10 mouse cellular contexts compared by ENCODE assay signal in the genomic region with DNA sequence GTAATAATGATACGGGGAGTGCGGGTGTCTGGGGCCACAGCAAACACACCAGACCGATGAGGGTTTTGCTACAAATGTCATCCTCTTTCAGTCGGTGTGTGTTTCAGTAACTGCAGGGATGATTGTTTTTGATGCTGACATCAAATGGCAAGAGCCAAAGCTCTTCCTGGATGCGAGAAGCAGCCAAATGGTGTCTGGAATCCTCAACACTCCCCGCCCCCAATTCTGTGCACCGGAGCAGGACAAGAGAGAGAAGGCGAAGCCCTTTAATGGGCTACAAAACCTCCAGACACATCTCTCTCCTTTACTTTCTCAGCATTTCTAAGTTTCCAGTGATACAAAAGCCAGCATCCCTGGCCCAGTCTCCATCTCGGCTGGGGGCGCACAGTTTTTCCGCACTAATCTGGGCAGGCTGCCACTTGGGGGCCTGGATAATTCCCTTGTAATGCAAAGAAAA.
A peak's percentile ranks its signal among the peaks of the same experiment; 100 is the strongest.
DNase-seq lines count a peak whose midpoint lies in the region; ATAC-seq lines count a peak whose summit lies in the region.
"Had no signal": no experiment of that assay in that cellular context is flagged by ENCODE, and none has a peak within 500 bp of the region (broad histone marks: within the 10 kb centered on the region; RNA-seq: fewer than 3 reads in every experiment).

No protein-coding gene starts in this region.

- no peak for ATAC-seq in kidney, embryonic 16.5 days (ENCODE audit: low FRiP score, low TSS enrichment)
- no peak for ATAC-seq in hindbrain, embryonic 14.5 days (ENCODE audit: low FRiP score)
- no peak for ATAC-seq in neural tube, embryonic 13.5 days (ENCODE audit: low read depth)
- ATAC-seq: Patski had no signal

- H3K36me3 ChIP-seq in kidney, embryonic 16.5 days (ENCODE audit: insufficient read depth, low read length), result no peaks in the 10 kb centered on the region
- no peaks in the 10 kb centered on the region for H3K36me3 ChIP-seq in embryonic facial prominence, embryonic 10.5 days (replicated peaks)
- H3K36me3 ChIP-seq in hindbrain, embryonic 14.5 days (replicated peaks; ENCODE audit: control insufficient read depth, insufficient read depth), result no peaks in the 10 kb centered on the region
- H3K36me3 ChIP-seq in neural tube, embryonic 13.5 days, result no peaks in the 10 kb centered on the region

- no peak overlapping the region for H3K27ac ChIP-seq in kidney, embryonic 16.5 days (ENCODE audit: low read length)
- H3K27ac ChIP-seq in embryonic facial prominence, embryonic 10.5 days (replicated peaks), result no peak overlapping the region
- no peak overlapping the region for H3K27ac ChIP-seq in hindbrain, embryonic 14.5 days
- H3K27ac ChIP-seq in neural tube, embryonic 13.5 days (replicated peaks), result peak overlapping the region; percentile 35; the same call in 1 of the 2 replicates

- H3K9ac ChIP-seq in kidney, embryonic 16.5 days (replicated peaks; ENCODE audit: low read length), result no peak overlapping the region
- H3K9ac ChIP-seq in hindbrain, embryonic 14.5 days, result no peak overlapping the region
- H3K9ac ChIP-seq in neural tube, embryonic 13.5 days, result peak overlapping the region; percentile 13; the same call in 1 of the 2 replicates

- H3K4me2 ChIP-seq in kidney, embryonic 16.5 days (replicated peaks; ENCODE audit: low read depth, low read length), result peak overlapping the region; percentile 25; the same call in 1 of the 2 replicates
- peak overlapping the region; percentile 34 for H3K4me2 ChIP-seq in hindbrain, embryonic 14.5 days (replicated peaks)
- H3K4me2 ChIP-seq in neural tube, embryonic 13.5 days, result peak overlapping the region; percentile 33

- no peak for DNase-seq in kidney, adult 9 months
- DNase-seq in embryonic facial prominence, embryonic 10.5 days (ENCODE audit: low spot score), result peak; percentile 16
- no peak for DNase-seq in hindbrain, embryonic 14.5 days (ENCODE audit: low spot score)
- no peak for DNase-seq in right cerebral cortex, postnatal 36 days (ENCODE audit: low spot score in 2 of 2)
- DNase-seq in spleen, postnatal 4 days (ENCODE audit: low spot score in 2 of 2), result no peak
- DNase-seq in adrenal gland, adult 18-20 months (ENCODE audit: low spot score in 2 of 2), result no peak
- DNase-seq: layer of hippocampus, postnatal 36 days had no signal

- no peaks in the 10 kb centered on the region for H3K9me3 ChIP-seq in kidney, embryonic 16.5 days (ENCODE audit: low read length)
- no peaks in the 10 kb centered on the region for H3K9me3 ChIP-seq in embryonic facial prominence, embryonic 10.5 days
- H3K9me3 ChIP-seq in hindbrain, embryonic 14.5 days (ENCODE audit: control insufficient read depth, low read length), result no peaks in the 10 kb centered on the region
- H3K9me3 ChIP-seq in neural tube, embryonic 13.5 days, result no peaks in the 10 kb centered on the region

- 16% methylated on average over 11 of the region's 11 CpGs for WGBS in kidney, embryonic 16.5 days
- WGBS in embryonic facial prominence, embryonic 10.5 days, result 5% methylated on average over 11 of the region's 11 CpGs
- WGBS in hindbrain, embryonic 14.5 days, result 10% methylated on average over 11 of the region's 11 CpGs
- WGBS in neural tube, embryonic 13.5 days, result 13% methylated on average over 11 of the region's 11 CpGs

- H3K4me3 ChIP-seq in kidney, embryonic 16.5 days (ENCODE audit: low read length), result no peak overlapping the region
- peak overlapping the region; percentile 29 for H3K4me3 ChIP-seq in embryonic facial prominence, embryonic 10.5 days
- no peak overlapping the region for H3K4me3 ChIP-seq in hindbrain, embryonic 14.5 days (replicated peaks; ENCODE audit: low read length)
- no peak overlapping the region for H3K4me3 ChIP-seq in neural tube, embryonic 13.5 days

- peaks cover 4% of the 10 kb centered on the region; the same call in 1 of the 2 replicates for H3K4me1 ChIP-seq in kidney, embryonic 16.5 days (ENCODE audit: insufficient read depth, low read length)
- H3K4me1 ChIP-seq in embryonic facial prominence, embryonic 10.5 days, result peaks cover 13% of the 10 kb centered on the region
- 0 out of 2 replicates have a peak, but pooled peaks cover 9% of the 10 kb centered on the region for H3K4me1 ChIP-seq in hindbrain, embryonic 14.5 days (replicated peaks; ENCODE audit: control insufficient read depth, insufficient read depth, low read length)
- peaks cover 12% of the 10 kb centered on the region for H3K4me1 ChIP-seq in neural tube, embryonic 13.5 days (replicated peaks)

- H3K27me3 ChIP-seq in kidney, embryonic 16.5 days (ENCODE audit: insufficient read depth, low read length), result no peaks in the 10 kb centered on the region
- peaks cover 20% of the 10 kb centered on the region for H3K27me3 ChIP-seq in embryonic facial prominence, embryonic 10.5 days (replicated peaks; ENCODE audit: low read depth, poor library complexity, severe bottlenecking)
- no peaks in the 10 kb centered on the region for H3K27me3 ChIP-seq in hindbrain, embryonic 14.5 days (ENCODE audit: control insufficient read depth, insufficient read depth, low read length)
- H3K27me3 ChIP-seq in neural tube, embryonic 13.5 days, result no peaks in the 10 kb centered on the region
